Comparison of ENCODE assay signal across 29 mouse cellular contexts in genomic region chr2:127310685-127311084, GRCm38 (mm10). TPM values are rescaled to one million over a fixed set of nuclear protein-coding genes. Genes with fewer than 3 reads are reported as not detected.
DNase-seq lines count a peak whose midpoint lies in the region; ATAC-seq and TF ChIP-seq lines count a peak whose summit lies in the region.
"Had no signal": no experiment of that assay in that cellular context is flagged by ENCODE, and none has a peak within 500 bp of the region (broad histone marks: within the 10 kb centered on the region; RNA-seq: fewer than 3 reads in every experiment).

No protein-coding gene starts in this region.

- TF ChIP-seq RAD21 in CH12.LX (IDR thresholded peaks at IDR 0.05; ENCODE audit: low read depth, low read length) = no peak; the same call in 1 of the 2 replicates

- no peaks in the 10 kb centered on the region for H3K4me1 ChIP-seq in forebrain, embryonic 11.5 days (replicated peaks; ENCODE audit: control insufficient read depth, insufficient read depth, low read length)
- no peaks in the 10 kb centered on the region for H3K4me1 ChIP-seq in forebrain, postnatal 0 days (ENCODE audit: insufficient read depth)
- H3K4me1 ChIP-seq in CH12.LX (ENCODE audit: control insufficient read depth in 1 of 2, insufficient read depth in 2 of 2) = peaks cover 31 to 64% of the 10 kb centered on the region in 2 experiments
- peaks cover 10% of the 10 kb centered on the region; the same call in 1 of the 2 replicates for H3K4me1 ChIP-seq in hindbrain, embryonic 10.5 days (replicated peaks)
- H3K4me1 ChIP-seq: forebrain, embryonic 10.5 days; hindbrain, embryonic 13.5 days; intestine, embryonic 15.5 days had no signal

- ATAC-seq in forebrain, embryonic 11.5 days (replicated peaks; ENCODE audit: low FRiP score) = no peak
- ATAC-seq in forebrain, postnatal 0 days = no peak
- ATAC-seq: CD4-positive, CD25-positive, alpha-beta regulatory T cell, adult 4 months; forebrain, embryonic 14.5 days; hindbrain, embryonic 16.5 days; intestine, embryonic 15.5 days; Patski had no signal

- no peak overlapping the region for H3K4me3 ChIP-seq in forebrain, embryonic 11.5 days (ENCODE audit: low read depth, low read length)
- no peak overlapping the region for H3K4me3 ChIP-seq in forebrain, postnatal 0 days (ENCODE audit: low read depth, low read length)
- H3K4me3 ChIP-seq in CH12.LX (replicated peaks in 1 of 3; ENCODE audit: low read depth in 2 of 3, low read length in 2 of 3, poor library complexity in 1 of 3) = no peak overlapping the region
- H3K4me3 ChIP-seq in hindbrain, embryonic 10.5 days = no peak overlapping the region
- H3K4me3 ChIP-seq: forebrain, embryonic 10.5 days; heart, adult 2 months; heart, embryonic 10.5 days; heart, embryonic 13.5 days; hindbrain, embryonic 13.5 days; intestine, embryonic 15.5 days had no signal

- TF ChIP-seq CTCF in forebrain, postnatal 0 days (IDR thresholded peaks at IDR 0.05; ENCODE audit: low read depth) = no peak
- no peak for TF ChIP-seq CTCF in CH12.LX (conservative IDR thresholded peaks at IDR 0.05 in 1 of 2, IDR thresholded peaks at IDR 0.05 in 1 of 2; ENCODE audit: low read depth in 2 of 2, low read length in 2 of 2)

- no peak overlapping the region for H3K9ac ChIP-seq in forebrain, embryonic 11.5 days (ENCODE audit: low read length)
- no peak overlapping the region for H3K9ac ChIP-seq in forebrain, postnatal 0 days
- no peak overlapping the region for H3K9ac ChIP-seq in CH12.LX (ENCODE audit: insufficient read depth, low read depth)
- H3K9ac ChIP-seq: heart, embryonic 13.5 days; hindbrain, embryonic 13.5 days; intestine, embryonic 15.5 days had no signal

- no peaks in the 10 kb centered on the region for H3K27me3 ChIP-seq in forebrain, embryonic 11.5 days (ENCODE audit: control insufficient read depth, insufficient read depth, low read length)
- no peaks in the 10 kb centered on the region for H3K27me3 ChIP-seq in forebrain, postnatal 0 days (ENCODE audit: insufficient read depth, low read length)
- H3K27me3 ChIP-seq in CH12.LX (replicated peaks) = no peaks in the 10 kb centered on the region
- no peaks in the 10 kb centered on the region for H3K27me3 ChIP-seq in hindbrain, embryonic 10.5 days (ENCODE audit: insufficient read depth, poor library complexity, severe bottlenecking)
- H3K27me3 ChIP-seq: heart, embryonic 13.5 days; hindbrain, embryonic 13.5 days; intestine, embryonic 15.5 days; Patski had no signal

- in situ Hi-C loops in CH12.LX (cut with MboI; ENCODE audit: low pct_ligation_motif_present, low pct_unique_long_range_greater_than_20kb, low sequenced_read_pairs) = no loop called here

- no peaks in the 10 kb centered on the region for H3K36me3 ChIP-seq in forebrain, embryonic 11.5 days (ENCODE audit: control insufficient read depth, insufficient read depth, low read length)
- no peaks in the 10 kb centered on the region for H3K36me3 ChIP-seq in forebrain, postnatal 0 days (ENCODE audit: insufficient read depth)
- H3K36me3 ChIP-seq in CH12.LX (replicated peaks in 1 of 2; ENCODE audit: control insufficient read depth in 1 of 2, insufficient read depth in 1 of 2, low read length in 1 of 2) = no peaks in the 10 kb centered on the region
- H3K36me3 ChIP-seq in hindbrain, embryonic 10.5 days = no peaks in the 10 kb centered on the region
- H3K36me3 ChIP-seq: forebrain, embryonic 10.5 days; heart, embryonic 10.5 days; heart, embryonic 13.5 days; hindbrain, embryonic 13.5 days; intestine, embryonic 15.5 days had no signal

- 93% methylated on average over 7 of the region's 7 CpGs for WGBS in forebrain, embryonic 11.5 days
- 96% methylated on average over 7 of the region's 7 CpGs for WGBS in forebrain, postnatal 0 days
- 93% methylated on average over 7 of the region's 7 CpGs for WGBS in hindbrain, embryonic 10.5 days

- dilution Hi-C loops in CH12.LX (cut with MboI; ENCODE audit: extremely low pct_ligation_motif_present, extremely low pct_unique_long_range_greater_than_20kb, low sequenced_read_pairs) = no loop called here

- no peak overlapping the region for H3K27ac ChIP-seq in forebrain, embryonic 11.5 days (ENCODE audit: low read depth, low read length)
- no peak overlapping the region for H3K27ac ChIP-seq in forebrain, postnatal 0 days (ENCODE audit: low read depth, low read length)
- H3K27ac ChIP-seq in CH12.LX (ENCODE audit: insufficient read depth, low read depth) = 0 out of 2 replicates have a peak overlapping the region, but pooled peaks have one; percentile 11
- no peak overlapping the region for H3K27ac ChIP-seq in hindbrain, embryonic 10.5 days
- H3K27ac ChIP-seq: forebrain, embryonic 10.5 days; heart, adult 2 months; heart, embryonic 10.5 days; heart, embryonic 13.5 days; hindbrain, embryonic 13.5 days; intestine, embryonic 15.5 days had no signal

- no peaks in the 10 kb centered on the region for H3K9me3 ChIP-seq in forebrain, embryonic 11.5 days (ENCODE audit: control insufficient read depth, low read length)
- no peaks in the 10 kb centered on the region for H3K9me3 ChIP-seq in forebrain, postnatal 0 days (ENCODE audit: low read length)
- peaks cover 6% of the 10 kb centered on the region for H3K9me3 ChIP-seq in CH12.LX (replicated peaks; ENCODE audit: low read length)
- no peaks in the 10 kb centered on the region for H3K9me3 ChIP-seq in hindbrain, embryonic 10.5 days
- H3K9me3 ChIP-seq: forebrain, embryonic 10.5 days; heart, embryonic 10.5 days; heart, embryonic 13.5 days; hindbrain, embryonic 13.5 days; intestine, embryonic 15.5 days had no signal

- TF ChIP-seq POLR2A in CH12.LX (IDR thresholded peaks at IDR 0.05; ENCODE audit: low read depth, low read length) = no peak

- DNase-seq in forebrain, embryonic 11.5 days (ENCODE audit: low spot score) = peak; percentile 0
- no peak for DNase-seq in forebrain, postnatal 0 days
- peak; percentile 60 to 65 for DNase-seq in spleen, postnatal 36 days (ENCODE audit: low spot score in 2 of 2)
- DNase-seq in spleen, adult 18-20 months = no peak
- DNase-seq in CH12.LX (ENCODE audit: extremely low read depth) = peak; percentile 80
- no peak for DNase-seq in hindbrain, embryonic 10.5 days (ENCODE audit: low spot score)
- DNase-seq: adrenal gland, postnatal 10 days; adrenal gland, postnatal 36 days; cerebellum, adult 18-20 months; cerebellum, adult 9-10 months; cerebellum, postnatal 14 days; gastrocnemius, postnatal 25 days; heart, adult 2 months; heart, postnatal 14 days had no signal

- H3K79me2 ChIP-seq in CH12.LX (replicated peaks; ENCODE audit: control insufficient read depth, extremely low read depth, insufficient read depth, poor library complexity, severe bottlenecking) = no peaks in the 10 kb centered on the region

- TF ChIP-seq EP300 in CH12.LX (IDR thresholded peaks at IDR 0.05; ENCODE audit: low read length) = peak; percentile 98

- no peak overlapping the region for H3K4me2 ChIP-seq in forebrain, embryonic 11.5 days (ENCODE audit: low read depth, low read length, severe bottlenecking)
- H3K4me2 ChIP-seq in forebrain, postnatal 0 days (ENCODE audit: low read depth) = no peak overlapping the region
- H3K4me2 ChIP-seq in CH12.LX (ENCODE audit: insufficient read depth, low read depth, poor library complexity, severe bottlenecking) = peak overlapping the region; percentile 35
- H3K4me2 ChIP-seq: heart, embryonic 13.5 days; hindbrain, embryonic 13.5 days; intestine, embryonic 15.5 days had no signal

TF ChIP-seq in CH12.LX, 34 proteins besides CTCF, POLR2A, EP300 and RAD21 (continues in another document):
- TF ChIP-seq ZNF384 (IDR thresholded peaks at IDR 0.05; ENCODE audit: low read depth, low read length) (peak; percentile 90), MAZ (IDR thresholded peaks at IDR 0.05; ENCODE audit: low read depth, low read length) (peak; percentile 84; the same call in 1 of the 2 replicates), NRF1 (IDR thresholded peaks at IDR 0.05; ENCODE audit: low read depth, low read length) (no peak), MEF2A (IDR thresholded peaks at IDR 0.05; ENCODE audit: borderline replicate concordance, low read depth, low read length) (peak; percentile 93; the same call in 1 of the 2 replicates), BHLHE40 (IDR thresholded peaks at IDR 0.05; ENCODE audit: low read depth, low read length) (peak; percentile 81)

RNA-seq across cellular contexts. Expression of gene Dusp2, which starts 25.3 kb away (rescaled TPM):
- polyA plus RNA-seq in forebrain, embryonic 11.5 days (2014; fragmentation: Nextera tagmentation; extraction: Ambion mirVana) = 3.9 and 5.2 TPM in 2 replicates
- total RNA-seq in forebrain, postnatal 0 days (2014; rRNA removed) = 10.0 and 13.9 TPM in 2 replicates
- 19.1 and 20.2 TPM in 2 replicates for polyA plus RNA-seq in forebrain, postnatal 0 days (2015; fragmentation: Nextera tagmentation; extraction: Ambion mirVana)
- total RNA-seq in CH12.LX (2012; rRNA removed) (57.8 and 71.0 TPM in 2 replicates), CH12.LX (2014; rRNA removed) (96.6 and 107 TPM in 2 replicates)
- 68.5 and 81.5 TPM in 2 replicates for polyA plus RNA-seq in CH12.LX (2012; ENCODE audit: insufficient read length, low read depth)
- 5.2 and 5.7 TPM in 2 replicates for polyA plus RNA-seq in hindbrain, embryonic 10.5 days (2016; fragmentation: Nextera tagmentation; extraction: Ambion mirVana)

RNA-seq across cellular contexts. Expression of gene Astl, which starts 27.8 kb away (rescaled TPM):
- polyA plus RNA-seq in forebrain, embryonic 11.5 days (2014; fragmentation: Nextera tagmentation; extraction: Ambion mirVana) = not detected in 2 replicates
- not detected in 2 replicates for total RNA-seq in forebrain, postnatal 0 days (2014; rRNA removed)
- not detected in 2 replicates for polyA plus RNA-seq in forebrain, postnatal 0 days (2015; fragmentation: Nextera tagmentation; extraction: Ambion mirVana)
- 0.08 TPM in 1 of 2 replicates, not detected in the other for total RNA-seq in CH12.LX (2012; rRNA removed)
- not detected in 2 replicates for total RNA-seq in CH12.LX (2014; rRNA removed)
- not detected in 2 replicates for polyA plus RNA-seq in CH12.LX (2012; ENCODE audit: insufficient read length, low read depth)
- polyA plus RNA-seq in hindbrain, embryonic 10.5 days (2016; fragmentation: Nextera tagmentation; extraction: Ambion mirVana) = not detected in 2 replicates
- total RNA-seq: adrenal gland, adult 18-20 months; adrenal gland, postnatal 36 days; ES-E14; gastrocnemius, adult 8-10 months; gastrocnemius, postnatal 25 days; heart, adult 2 months; heart, postnatal 14 days had no signal
- polyA plus RNA-seq: C2C12; forebrain, embryonic 10.5 days; forebrain, embryonic 14.5 days; gonadal fat pad, adult 2 months; heart, adult 2 months; heart, embryonic 13.5 days; heart, embryonic 16.5 days; hindbrain, embryonic 13.5 days; hindbrain, embryonic 16.5 days; intestine, embryonic 15.5 days; Patski had no signal

RNA-seq across cellular contexts. Expression of gene Stard7, which starts 40.7 kb away (rescaled TPM):
- 95.0 and 102 TPM in 2 replicates for polyA plus RNA-seq in forebrain, embryonic 11.5 days (2014; fragmentation: Nextera tagmentation; extraction: Ambion mirVana)
- 178 and 203 TPM in 2 replicates for total RNA-seq in forebrain, postnatal 0 days (2014; rRNA removed)
- polyA plus RNA-seq in forebrain, postnatal 0 days (2015; fragmentation: Nextera tagmentation; extraction: Ambion mirVana) = 89.3 and 110 TPM in 2 replicates
- total RNA-seq in CH12.LX (2012; rRNA removed) = 69.0 and 71.4 TPM in 2 replicates
- total RNA-seq in CH12.LX (2014; rRNA removed) = 122 and 135 TPM in 2 replicates
- 66.8 and 80.6 TPM in 2 replicates for polyA plus RNA-seq in CH12.LX (2012; ENCODE audit: insufficient read length, low read depth)
- 73.6 and 78.7 TPM in 2 replicates for polyA plus RNA-seq in hindbrain, embryonic 10.5 days (2016; fragmentation: Nextera tagmentation; extraction: Ambion mirVana)

RNA-seq across cellular contexts. Expression of gene Adra2b, which starts 52.3 kb away (rescaled TPM):
- polyA plus RNA-seq in forebrain, embryonic 11.5 days (2014; fragmentation: Nextera tagmentation; extraction: Ambion mirVana) = 3.4 and 4.1 TPM in 2 replicates
- total RNA-seq in forebrain, postnatal 0 days (2014; rRNA removed) = 0.46 and 0.67 TPM in 2 replicates
- 0.38 and 0.80 TPM in 2 replicates for polyA plus RNA-seq in forebrain, postnatal 0 days (2015; fragmentation: Nextera tagmentation; extraction: Ambion mirVana)
- total RNA-seq in CH12.LX (2012; rRNA removed) (not detected in 2 replicates), CH12.LX (2014; rRNA removed) (0.08 TPM in 1 of 2 replicates, not detected in the other)
- polyA plus RNA-seq in CH12.LX (2012; ENCODE audit: insufficient read length, low read depth) = 0.05 TPM in 1 of 2 replicates, not detected in the other
- 2.3 and 3.0 TPM in 2 replicates for polyA plus RNA-seq in hindbrain, embryonic 10.5 days (2016; fragmentation: Nextera tagmentation; extraction: Ambion mirVana)
- polyA plus RNA-seq: C2C12; CD4-positive, CD25-positive, alpha-beta regulatory T cell, adult 4 months; Patski had no signal

Comparison
In these comparisons a context has a peak if more than half of its experiments do, and no peak if none do; other contexts are left out.
1. DNase-seq: peak in forebrain, embryonic 11.5 days (single experiment), spleen, postnatal 36 days (2 of 2) and CH12.LX (single experiment); none in forebrain, postnatal 0 days (single experiment), spleen, adult 18-20 months (0 of 2) and hindbrain, embryonic 10.5 days (single experiment).